Mouse (Mus musculus) cerebellum, adult 18-20 months (tissue): ENCODE measurements at regions not wholly inside any gene's neighbourhood (a gene's known extent, or its start where the extent isn't known, plus 50 kb on each side); places are given as distances from the start of the nearest gene placed in this dataset.

ENCODE experiments used
- DNase-seq, 2 experiments: peaks; one replicate each; pipeline ENCODE4 v3.0.0; 2021

- DNase-seq: no peak
These were observed 1679.2 kb downstream of the 4930444P10Rik start for GRCm38 (mm10) chr1:14413826-14414445.

- DNase-seq: no peak
These were observed 1722.9 kb downstream of the 4930444P10Rik start for GRCm38 (mm10) chr1:14369957-14370833.

- no peak for DNase-seq
These were observed 1733.0 kb downstream of the 4930444P10Rik start for GRCm38 (mm10) chr1:14359998-14360640.
